Mouse (Mus musculus) ES-Bruce4 (cell line): ENCODE measurements around the gene Dimt1. TPM values are rescaled to one million over a fixed set of nuclear protein-coding genes. Genes with fewer than 3 reads are reported as not detected.
"Not testable (repeated sequence)": the region's sequence is repeated elsewhere in the genome, so short reads cannot be mapped to it uniquely, and the experiment has no call there.

Experiments
- H3K27ac ChIP-seq: 2 replicates; pipeline ENCODE4 v1.5.1; 2012; ENCODE audit warnings: low read length, inconsistent platforms; ENCODE audit not compliant: insufficient read depth
- H3K27me3 ChIP-seq: 2 replicates; pipeline ENCODE4 v1.6.1; 2012; ENCODE audit warnings: mild to moderate bottlenecking, low read length, inconsistent platforms; ENCODE audit not compliant: control insufficient read depth, poor library complexity, insufficient read depth, severe bottlenecking
- H3K36me3 ChIP-seq: 2 replicates; pipeline ENCODE4 v1.6.1; 2012; ENCODE audit warnings: inconsistent platforms, mild to moderate bottlenecking, low read length, moderate library complexity; ENCODE audit not compliant: control insufficient read depth, poor library complexity, insufficient read depth, severe bottlenecking
- H3K4me1 ChIP-seq: one replicate; pipeline ENCODE4 v1.8.1; 2011; ENCODE audit warnings: low read length; ENCODE audit not compliant: control insufficient read depth, insufficient read depth
- H3K4me3 ChIP-seq: 2 replicates; pipeline ENCODE4 v1.5.1; 2011; ENCODE audit warnings: low read depth, mild to moderate bottlenecking, low read length
- H3K9ac ChIP-seq: 2 replicates; pipeline ENCODE4 v1.6.1; 2012; ENCODE audit warnings: low read depth, mild to moderate bottlenecking, inconsistent platforms; ENCODE audit not compliant: poor library complexity, severe bottlenecking
- H3K9me3 ChIP-seq: replicated peaks from 2 replicates; pipeline ENCODE4 v1.6.1; 2012; ENCODE audit warnings: mild to moderate bottlenecking, low read length, inconsistent platforms; ENCODE audit not compliant: control insufficient read depth, poor library complexity, insufficient read depth, severe bottlenecking
- CTCF ChIP-seq: IDR thresholded peaks from one replicate; pipeline ENCODE4 v1.8.1; 2011; ENCODE audit warnings: low read depth, low read length
- EP300 ChIP-seq: IDR thresholded peaks from 2 replicates; pipeline ENCODE4 v1.6.1; 2011; ENCODE audit warnings: low read depth, low read length; ENCODE audit not compliant: insufficient read depth
- POLR2A ChIP-seq: IDR thresholded peaks from one replicate; pipeline ENCODE4 v1.8.1; 2011; ENCODE audit warnings: low read length; ENCODE audit not compliant: insufficient read depth
- polyA plus RNA-seq: library from polyadenylated mRNA; stranded (reverse); fragments of >200 nt; gene quantifications from 2 replicates; pipeline ENCODE4 v1.2.4, GENCODE M21; 2011; ENCODE audit warnings: low read depth; ENCODE audit not compliant: missing spikeins, insufficient read depth, insufficient read length

Dimt1 gene
- 39.5 and 52.2 TPM in 2 replicates for polyA plus RNA-seq

- Histone ChIP-seq H3K9me3 (no peaks in the 10 kb centered on the region), H3K36me3 (peaks cover 24% of the 10 kb centered on the region), H3K9ac (peak within 1 kb of the TSS; percentile 82), H3K4me1 (no peaks in the 10 kb centered on the region), H3K27me3 (no peaks in the 10 kb centered on the region), H3K4me3 (peak within 1 kb of the TSS; percentile 97), H3K27ac (peak within 1 kb of the TSS; percentile 71)
- TF ChIP-seq EP300 (no peak), CTCF (no peak), POLR2A (no peak)
These were observed at the start of gene Dimt1 for GRCm38 (mm10) chr13:106946594-106947540. Gene Dimt1 (plus strand): TSS chr13:106947127.

GRCm38 (mm10) chr13:106904637-106905036 lies 42.3 kb upstream of the Dimt1 start:
- no peaks in the 10 kb centered on the region for H3K9me3 ChIP-seq
- no peak overlapping the region for H3K27ac ChIP-seq
- TF ChIP-seq POLR2A (no peak), EP300 (no peak), CTCF (no peak)
- H3K9ac ChIP-seq, result no peak overlapping the region
- peaks cover 36% of the 10 kb centered on the region for H3K36me3 ChIP-seq
- H3K4me1 ChIP-seq, result no peaks in the 10 kb centered on the region
- H3K27me3 ChIP-seq, result no peaks in the 10 kb centered on the region
- no peak overlapping the region for H3K4me3 ChIP-seq

DNA sequence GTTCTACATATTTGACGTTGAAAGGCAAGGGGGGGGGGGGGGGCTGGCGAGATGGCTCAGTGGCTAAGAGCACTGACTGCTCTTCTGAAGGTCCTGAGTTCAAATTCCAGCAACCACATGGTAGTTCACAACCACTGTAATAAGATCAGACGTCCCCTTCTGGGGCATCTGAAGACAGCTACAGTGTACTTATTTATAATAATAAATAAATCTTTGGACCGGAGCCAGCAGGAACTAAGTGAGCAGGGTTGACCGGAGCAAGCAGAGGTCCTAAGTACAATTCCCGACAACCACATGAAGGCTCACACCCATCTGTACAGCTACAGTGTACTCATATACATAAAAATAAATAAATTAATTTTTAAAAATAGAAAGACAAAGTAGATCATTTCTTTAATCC lies 41.8 kb upstream of the Dimt1 start:
- not testable (repeated sequence) for H3K4me3 ChIP-seq, H3K9ac ChIP-seq, H3K27ac ChIP-seq, H3K9me3 ChIP-seq, H3K4me1 ChIP-seq, H3K27me3 ChIP-seq
- H3K36me3 ChIP-seq, result peaks cover 36% of the 10 kb centered on the region

DNA sequence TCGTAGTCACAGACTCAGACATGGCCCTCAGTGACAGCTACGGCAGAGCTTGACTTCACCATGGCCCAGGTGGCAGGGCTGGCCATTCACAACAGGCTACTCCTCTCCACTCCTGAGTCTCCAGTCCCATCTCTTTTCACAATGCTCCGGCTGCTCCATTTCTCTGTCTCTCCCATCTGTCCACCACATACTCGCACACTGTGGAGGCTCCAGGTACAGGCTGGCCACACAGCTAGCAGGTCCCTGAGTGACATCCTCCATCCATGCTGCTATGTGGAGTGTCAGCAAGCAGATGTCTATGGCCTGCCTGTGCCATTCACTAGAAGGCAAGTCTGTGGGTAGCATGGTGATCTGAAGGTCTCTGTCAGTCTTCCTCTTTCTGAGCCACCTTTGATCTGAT lies 39.7 kb upstream of the Dimt1 start:
- H3K4me1 ChIP-seq, result no peaks in the 10 kb centered on the region
- H3K36me3 ChIP-seq, result peaks cover 35% of the 10 kb centered on the region
- H3K4me3 ChIP-seq, result no peak overlapping the region
- H3K27me3 ChIP-seq, result no peaks in the 10 kb centered on the region
- no peak overlapping the region for H3K9ac ChIP-seq
- H3K9me3 ChIP-seq, result no peaks in the 10 kb centered on the region
- no peak for TF ChIP-seq POLR2A
- no peak for TF ChIP-seq EP300
- TF ChIP-seq CTCF, result no peak
- H3K27ac ChIP-seq, result no peak overlapping the region

DNA sequence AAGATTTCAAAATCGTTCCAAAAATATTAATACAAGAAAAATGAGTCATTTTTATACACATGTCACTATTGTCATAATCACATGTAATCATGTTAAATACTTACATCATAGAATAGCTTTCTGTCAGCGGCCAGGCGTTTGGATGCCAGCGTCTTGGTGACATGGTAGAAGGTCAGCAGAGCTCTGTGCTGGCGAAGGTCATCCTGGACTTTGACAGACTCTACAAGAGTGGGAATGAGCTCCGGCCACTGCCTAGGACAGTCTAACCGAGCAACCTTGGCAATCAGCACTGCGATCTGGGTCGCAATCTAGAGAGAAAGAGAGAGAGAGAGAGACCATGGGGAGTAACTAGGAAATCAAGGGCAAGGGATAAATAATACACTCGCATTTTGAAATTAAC lies 36.8 kb upstream of the Dimt1 start:
- Histone ChIP-seq H3K9ac (no peak overlapping the region), H3K27me3 (no peaks in the 10 kb centered on the region), H3K4me3 (no peak overlapping the region), H3K36me3 (peaks cover 35% of the 10 kb centered on the region), H3K27ac (no peak overlapping the region), H3K4me1 (no peaks in the 10 kb centered on the region), H3K9me3 (no peaks in the 10 kb centered on the region)
- TF ChIP-seq CTCF (no peak), EP300 (no peak), POLR2A (no peak)

GRCm38 (mm10) chr13:106913125-106913736 lies 33.7 kb upstream of the Dimt1 start:
- H3K27ac ChIP-seq, result peak overlapping the region; percentile 33; the same call in 1 of the 2 replicates

More at GRCm38 (mm10) chr13:106913125-106913736, 33.7 kb upstream of the Dimt1 start:
- TF ChIP-seq CTCF, result no peak
- TF ChIP-seq EP300, result no peak
- no peak for TF ChIP-seq POLR2A
- Histone ChIP-seq H3K4me1 (no peaks in the 10 kb centered on the region), H3K27me3 (no peaks in the 10 kb centered on the region), H3K4me3 (no peak overlapping the region), H3K36me3 (peaks cover 28% of the 10 kb centered on the region), H3K9me3 (no peaks in the 10 kb centered on the region), H3K9ac (no peak overlapping the region)
